Mouse (Mus musculus) liver, embryonic 14.5 days (tissue): ENCODE measurements around the gene Ddb2. TPM values are rescaled to one million over a fixed set of nuclear protein-coding genes. Genes with fewer than 3 reads are reported as not detected.
A peak's percentile ranks its signal among the peaks of the same experiment; 100 is the strongest.
"Not testable (repeated sequence)": the region's sequence is repeated elsewhere in the genome, so short reads cannot be mapped to it uniquely, and the experiment has no call there.

Source experiments
- ATAC-seq: fragments of 200-750 bp; cut with Nextera tagmentation; 2 replicates; pipeline ENCODE4 v1.8.0; 2017; ENCODE audit warnings: moderate number of reproducible peaks, mild to moderate bottlenecking, moderate library complexity; ENCODE audit not compliant: insufficient read depth
- DNase-seq, 3 experiments: peaks; one replicate each; pipeline ENCODE4 v3.0.0-alpha.2; 2012 to 2013; ENCODE audit warnings: low read depth in 3 of 3, low spot score in 3 of 3
- H3K27ac ChIP-seq: fragments of 300-500 bp; sonication (generic); 2 replicates; pipeline ENCODE4 v1.5.1; 2014; ENCODE audit warnings: moderate library complexity, mild to moderate bottlenecking, control low read depth, inconsistent platforms
- H3K27me3 ChIP-seq: fragments of 300-500 bp; sonication (generic); 2 replicates; pipeline ENCODE4 v1.6.1; 2014; ENCODE audit warnings: mild to moderate bottlenecking, low read length, moderate library complexity; ENCODE audit not compliant: control insufficient read depth, insufficient read depth
- H3K36me3 ChIP-seq: fragments of 300-500 bp; sonication (generic); replicated peaks from 2 replicates; pipeline ENCODE4 v1.6.1; 2014; ENCODE audit warnings: low read depth; ENCODE audit not compliant: control insufficient read depth, insufficient read depth
- H3K4me1 ChIP-seq, 2 experiments: fragments of 200-500 bp in 1 of 2; fragments of 300-500 bp in 1 of 2; sonication (generic) in 1 of 2; replicated peaks; 2 replicates each; pipeline ENCODE4 v1.6.1; 2012 to 2014; ENCODE audit warnings: antibody characterized with exemption in 1 of 2, inconsistent platforms in 1 of 2, low read length in 1 of 2; ENCODE audit not compliant: control insufficient read depth in 2 of 2, insufficient read depth in 2 of 2
- H3K4me2 ChIP-seq: fragments of 300-500 bp; sonication (generic); 2 replicates; pipeline ENCODE4 v1.6.1; 2014; ENCODE audit warnings: low read depth, mild to moderate bottlenecking, control low read depth, moderate library complexity
- H3K4me3 ChIP-seq, 2 experiments: fragments of 200-500 bp in 1 of 2; fragments of 300-500 bp in 1 of 2; sonication (generic) in 1 of 2; 2 replicates each; pipeline ENCODE4 v1.5.1; 2012 to 2014; ENCODE audit warnings: low read depth in 2 of 2, low read length in 2 of 2, mild to moderate bottlenecking in 2 of 2, control low read depth in 1 of 2, inconsistent platforms in 1 of 2, moderate library complexity in 1 of 2; ENCODE audit not compliant: insufficient read depth in 1 of 2
- H3K9ac ChIP-seq: fragments of 300-500 bp; sonication (generic); replicated peaks from 2 replicates; pipeline ENCODE4 v1.6.1; 2014; ENCODE audit warnings: mild to moderate bottlenecking, control low read depth, moderate library complexity
- H3K9me3 ChIP-seq: fragments of 300-500 bp; sonication (generic); 2 replicates; pipeline ENCODE4 v1.6.1; 2016; ENCODE audit warnings: low read length, mixed read lengths; ENCODE audit not compliant: control insufficient read depth
- CTCF ChIP-seq: IDR thresholded peaks from 2 replicates; pipeline ENCODE4 v1.5.1; 2016; ENCODE audit warnings: antibody characterized with exemption, low read depth, control low read depth
- EP300 ChIP-seq: IDR thresholded peaks from 2 replicates; pipeline ENCODE4 v1.6.1; 2016; ENCODE audit warnings: antibody characterized with exemption, low read depth
- WGBS: fragments of 180-500 bp; shearing (Covaris S2); extraction: QIAGEN DNeasy Blood & Tissue Kit; methylation state at CpG from one replicate; pipeline ENCODE4 v1.1.7; 2014; ENCODE audit not compliant: insufficient replicate concordance; 5-methylcytosine and 5-hydroxymethylcytosine counted together
- polyA plus RNA-seq, 2 experiments: library from polyadenylated mRNA; depleted of rRNA in 1 of 2; stranded (reverse) in 1 of 2; unstranded in 1 of 2; fragments of >200 nt; fragmentation: Nextera tagmentation in 1 of 2; extraction: Ambion mirVana in 1 of 2; gene quantifications; 2 replicates each; pipeline versions ENCODE4 v1.2.1 to v1.2.3; 2012 to 2014

Gene Ddb2
- polyA plus RNA-seq, 2 experiments = 5.9 to 9.0 TPM

DNA sequence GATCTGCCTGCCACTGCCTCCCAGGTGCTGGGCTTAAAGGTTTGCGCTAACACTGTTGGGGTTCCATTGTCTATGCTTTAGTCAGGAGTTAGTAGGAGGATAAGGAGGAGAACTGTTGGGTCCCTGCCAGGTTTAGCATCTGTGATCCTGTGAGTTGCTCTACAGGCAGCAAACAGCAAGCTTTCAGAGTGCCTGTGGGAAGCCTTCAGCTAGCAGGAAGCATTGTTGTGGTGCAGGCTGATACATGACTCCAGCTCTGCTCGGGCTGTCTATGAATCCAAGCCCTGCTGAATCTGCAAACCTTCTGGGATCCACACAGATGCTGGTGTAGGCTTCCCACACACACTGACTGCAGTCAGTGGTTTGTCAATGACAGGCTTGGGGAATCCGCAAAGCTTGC, 6.6 kb upstream of the Ddb2 start:
- Histone ChIP-seq H3K4me2 (no peak overlapping the region), H3K36me3 (no peaks in the 10 kb centered on the region), H3K27ac (no peak overlapping the region), H3K27me3 (no peaks in the 10 kb centered on the region), H3K4me3 (no peak overlapping the region), H3K9ac (no peak overlapping the region), H3K4me1 (peaks cover 17 to 27% of the 10 kb centered on the region in 2 experiments), H3K9me3 (no peaks in the 10 kb centered on the region)
- ATAC-seq (no peak), DNase-seq (no peak)
- 65% methylated on average over 3 of the region's 3 CpGs for WGBS
- no peak for TF ChIP-seq EP300
- TF ChIP-seq CTCF = no peak

DNA sequence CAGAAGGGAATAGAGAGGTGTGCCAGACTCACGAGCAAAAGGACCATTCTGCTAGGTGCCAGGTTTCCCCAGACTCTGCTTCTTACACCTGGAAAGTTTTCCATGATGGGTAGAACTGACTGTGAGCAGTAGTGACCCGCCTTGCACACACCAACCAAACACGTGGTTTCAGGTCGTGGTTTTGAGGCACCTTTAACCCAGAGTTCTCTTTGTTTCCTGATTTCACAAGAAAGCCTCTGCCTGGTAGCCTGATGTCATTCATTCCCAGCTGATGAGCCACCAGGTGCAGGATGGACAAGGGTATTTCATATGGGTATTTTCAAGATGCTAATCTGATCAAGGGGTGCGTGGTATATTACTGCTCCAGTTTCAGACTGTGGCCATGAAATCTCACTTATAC, 5.8 kb upstream of the Ddb2 start:
- H3K36me3 ChIP-seq = no peaks in the 10 kb centered on the region
- ATAC-seq (no peak), DNase-seq (no peak)
- H3K4me1 ChIP-seq = peaks cover 17 to 29% of the 10 kb centered on the region in 2 experiments
- WGBS = 32% methylated on average over 5 of the region's 5 CpGs
- no peaks in the 10 kb centered on the region for H3K27me3 ChIP-seq
- no peak overlapping the region for H3K27ac ChIP-seq
- no peak for TF ChIP-seq EP300
- no peak for TF ChIP-seq CTCF
- H3K9me3 ChIP-seq = no peaks in the 10 kb centered on the region
- H3K9ac ChIP-seq = no peak overlapping the region
- no peak overlapping the region for H3K4me3 ChIP-seq
- H3K4me2 ChIP-seq = no peak overlapping the region

DNA sequence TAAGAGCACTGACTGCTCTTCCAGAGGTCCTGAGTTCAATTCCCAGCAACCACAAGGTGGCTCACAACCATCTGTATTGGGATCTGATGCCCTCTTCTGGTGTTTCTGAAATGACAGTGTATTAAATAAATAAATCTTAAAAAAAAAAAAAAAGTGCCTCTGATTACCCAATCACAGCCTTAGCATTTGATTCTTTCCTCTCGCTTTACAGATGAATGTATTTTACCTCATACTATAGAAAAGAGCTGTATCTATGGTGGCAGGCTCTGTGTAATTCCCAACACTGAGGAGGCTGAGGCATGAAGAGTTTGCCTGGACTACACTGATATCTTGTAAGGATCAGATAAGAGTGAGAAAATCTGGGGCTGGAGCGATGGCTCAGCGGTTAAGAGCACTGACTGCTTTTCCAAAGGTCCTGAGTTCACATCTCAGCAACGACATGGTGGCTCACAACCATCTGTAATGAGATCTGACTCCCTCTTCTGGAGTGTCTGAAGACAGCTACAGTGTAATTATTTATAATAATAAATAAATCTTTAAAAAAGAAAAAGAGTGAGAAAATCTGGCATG, 814 bp upstream of the Ddb2 start:
- peak; percentile 41; the same call in 1 of the 2 replicates for TF ChIP-seq CTCF
- ATAC-seq = peak; percentile 40
- Histone ChIP-seq H3K27ac (peak overlapping the region; percentile 67), H3K4me3 (peak overlapping the region; percentile 61 to 71), H3K4me1 (peaks cover 8 to 11% of the 10 kb centered on the region in 2 experiments), H3K9ac (peak overlapping the region; percentile 50; the same call in 1 of the 2 replicates), H3K4me2 (peak overlapping the region; percentile 96)
- not testable (repeated sequence) for DNase-seq, H3K27me3 ChIP-seq, H3K9me3 ChIP-seq, H3K36me3 ChIP-seq
- 15% methylated on average over 4 of the region's 4 CpGs for WGBS

DNA sequence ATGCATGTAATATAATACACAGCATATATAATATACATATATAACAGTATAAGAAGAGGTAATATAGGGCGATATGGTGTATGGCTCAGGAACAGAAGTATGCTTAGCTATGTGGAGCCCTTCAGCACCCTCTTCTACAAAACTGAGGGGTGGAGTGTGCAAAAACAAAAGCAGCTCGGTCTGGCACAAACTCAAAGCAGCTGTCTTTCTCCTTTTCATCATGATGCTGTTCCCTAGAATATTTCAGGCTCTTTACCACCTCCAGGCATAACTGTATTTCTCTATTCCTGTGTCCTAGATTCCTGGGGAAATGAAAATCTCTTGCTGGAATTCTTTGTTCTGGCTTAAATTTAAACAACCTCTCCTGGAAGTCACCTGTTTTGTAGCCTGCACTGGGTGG, 7.0 kb downstream of the Ddb2 start:
- WGBS = 70% methylated on average over 2 of the region's 2 CpGs
- ATAC-seq = no peak

DNA sequence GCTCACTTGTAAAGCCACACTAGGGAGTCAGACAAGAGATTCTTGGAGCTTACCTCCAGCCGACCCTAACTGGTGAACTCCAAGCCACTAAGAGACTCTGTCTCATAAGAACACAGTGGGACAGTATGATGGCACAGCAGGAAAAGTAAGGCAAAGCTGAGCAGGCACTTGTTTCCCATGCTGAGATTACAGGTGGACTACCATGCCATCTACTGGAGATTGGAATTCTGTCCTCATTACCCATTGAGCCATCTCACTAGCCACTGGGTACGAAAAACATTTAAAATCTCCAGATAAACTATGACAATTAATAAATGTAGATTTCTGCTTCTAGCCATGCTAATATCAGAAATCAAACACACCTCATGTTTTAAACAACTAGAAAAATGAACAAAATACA, 13.2 kb downstream of the Ddb2 start:
- no peaks in the 10 kb centered on the region for H3K9me3 ChIP-seq
- WGBS = 65% methylated on average over 2 of the region's 2 CpGs
- no peaks in the 10 kb centered on the region for H3K36me3 ChIP-seq
- H3K9ac ChIP-seq = no peak overlapping the region
- no peak overlapping the region for H3K4me3 ChIP-seq
- DNase-seq = no peak
- no peak for ATAC-seq
- H3K27ac ChIP-seq = no peak overlapping the region
- no peak for TF ChIP-seq CTCF
- no peak for TF ChIP-seq EP300
- H3K27me3 ChIP-seq = no peaks in the 10 kb centered on the region
- H3K4me1 ChIP-seq = no peaks in the 10 kb centered on the region
- H3K4me2 ChIP-seq = no peak overlapping the region

More for the DNA sequence above, 7.0 kb downstream of the Ddb2 start:
- no peak overlapping the region for H3K27ac ChIP-seq
- H3K4me1 ChIP-seq = no peaks in the 10 kb centered on the region
- no peak overlapping the region for H3K4me3 ChIP-seq
- DNase-seq = no peak
- TF ChIP-seq CTCF (no peak), EP300 (no peak)
- H3K9ac ChIP-seq = no peak overlapping the region
- H3K36me3 ChIP-seq = no peaks in the 10 kb centered on the region
- H3K9me3 ChIP-seq = no peaks in the 10 kb centered on the region
- no peaks in the 10 kb centered on the region for H3K27me3 ChIP-seq
- no peak overlapping the region for H3K4me2 ChIP-seq
